Mouse (Mus musculus) heart, postnatal 14 days (tissue): ENCODE measurements around the gene Bmx. TPM values are rescaled to one million over a fixed set of nuclear protein-coding genes. Genes with fewer than 3 reads are reported as not detected.

Experiments used
- DNase-seq, 2 experiments: peaks; one replicate each; pipeline ENCODE4 v3.0.0; 2021 to 2022
- intact Hi-C: fragments of 180-260 bp; cut with DNase I; formaldehyde crosslinking; loops from one replicate; pipeline ENCODE4 v1.15.1; 2025
- long read RNA-seq, 2 experiments: library from polyadenylated mRNA; stranded (forward); transcript quantifications; one replicate each; pipeline ENCODE4 v2.0.0; 2021
- total RNA-seq, 2 experiments: library from RNA; stranded (reverse); gene quantifications; 2 replicates each; pipeline ENCODE4 v1.2.3; 2021

The Bmx gene
- total RNA-seq: 1 to 10 TPM; 2.3 to 2.5 TPM
- long read RNA-seq, experiment 1, partial matches to known transcripts: 3 of 5 reads
- long read RNA-seq, experiment 1, other reads (novel, unspliced or antisense): 0 of 5 reads
- long read RNA-seq, experiment 2, partial matches to known transcripts: 0 of 1 reads
- long read RNA-seq, experiment 2, other reads (novel, unspliced or antisense): 0 of 1 reads

DNA sequence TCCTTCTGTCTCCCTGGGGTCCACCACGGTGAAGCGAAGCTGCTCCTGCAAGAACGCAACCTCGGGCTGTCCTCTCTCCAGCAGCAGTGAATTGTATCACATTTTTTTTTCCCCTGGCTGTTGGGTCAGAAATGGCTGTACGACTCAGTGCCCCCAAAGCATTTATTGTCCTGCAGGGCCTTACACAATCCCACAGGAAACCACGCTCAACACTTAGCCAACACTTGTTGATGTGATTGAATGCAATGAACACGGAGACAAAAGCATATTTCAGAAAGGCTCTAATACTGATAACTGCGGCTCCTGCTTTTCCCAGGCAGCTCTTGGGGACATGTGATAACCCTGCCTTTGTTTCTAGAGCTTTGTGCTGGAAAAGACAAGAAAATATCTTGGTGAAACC lies at the start of gene Bmx:
Gene Bmx (minus strand): TSS at position 137 of the 400 bp plus-strand sequence.
- no peak for DNase-seq
- intact Hi-C loops: no loop called here

DNA sequence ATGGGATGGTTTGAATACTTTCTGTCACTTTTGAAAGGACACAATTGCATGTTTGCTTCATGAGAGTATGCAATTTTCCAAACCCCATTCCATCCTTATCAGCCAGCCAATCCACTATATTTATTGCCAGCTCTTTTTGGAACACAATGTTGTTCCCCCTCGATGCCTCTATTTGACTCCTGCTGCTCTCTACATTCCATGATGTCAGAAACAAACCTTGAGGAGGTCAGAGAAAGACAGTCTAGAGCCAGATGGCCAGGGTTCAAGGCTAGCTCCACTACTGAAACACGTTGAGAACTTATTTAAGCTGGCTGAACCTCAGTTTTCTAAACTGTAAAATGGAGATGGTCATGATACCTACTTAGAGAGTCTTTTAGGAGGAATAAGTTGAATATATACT lies 48.3 kb upstream of the Bmx start:
- intact Hi-C loops: no loop called here
- no peak for DNase-seq

GRCm38 (mm10) chrX:164291147-164291546 lies 33.2 kb upstream of the Bmx start:
- intact Hi-C loops: no loop called here

GRCm38 (mm10) chrX:164287077-164287476 lies 29.1 kb upstream of the Bmx start:
- intact Hi-C loops: loop anchor here (1.0 to 10.0 kb wide), 3 partner anchors 103 to 182 kb away; no protein-coding TSS in a partner anchor
- peak; percentile 4 to 35 for DNase-seq

More at GRCm38 (mm10) chrX:164291147-164291546, 33.2 kb upstream of the Bmx start:
- DNase-seq: peak in 1 of 2 experiments; percentile 3

- intact Hi-C loops: loop anchor here (10.0 kb wide), 1 partner anchor 179 kb away; no protein-coding TSS in a partner anchor
- DNase-seq: no peak
Measured at GRCm38 (mm10) chrX:164283808-164284207, 25.8 kb upstream of the Bmx start.

DNA sequence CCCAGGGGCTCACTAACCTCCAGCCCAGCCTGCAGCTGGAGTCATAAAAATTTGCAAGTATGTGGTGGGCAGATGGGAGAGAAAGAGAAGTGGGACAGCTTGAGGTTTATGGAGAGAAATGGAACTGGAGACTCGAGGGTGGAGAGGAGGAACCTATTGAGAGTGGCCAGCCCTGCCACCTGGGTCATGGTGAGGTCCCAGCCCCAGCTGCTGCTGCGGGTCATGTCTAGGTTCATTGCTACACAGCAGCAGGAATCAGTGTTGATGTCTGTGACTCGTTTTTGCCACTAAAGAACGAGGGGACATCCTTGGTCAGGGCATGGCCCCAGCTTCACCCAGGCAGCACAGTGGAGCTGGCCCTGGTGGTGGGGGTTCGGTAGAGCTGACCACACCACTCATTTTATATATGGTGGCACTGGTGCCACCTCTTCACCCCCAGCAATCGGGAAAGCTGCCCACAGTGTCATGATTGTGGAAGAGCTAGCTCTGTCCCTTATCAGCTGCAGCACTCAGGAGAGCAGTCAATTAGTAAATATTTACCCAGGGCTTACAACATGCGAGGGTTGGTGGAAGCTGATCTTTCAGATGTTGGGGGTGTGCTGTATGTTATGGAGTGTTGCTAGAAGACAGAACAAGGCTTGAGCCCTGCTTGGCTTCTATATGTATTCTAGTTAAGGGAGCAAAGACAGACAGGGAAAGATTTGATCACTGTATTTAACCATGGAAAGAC lies 23.1 kb upstream of the Bmx start:
- no peak for DNase-seq
- intact Hi-C loops: loop anchor here (10.0 kb wide), 1 partner anchor 176 kb away; no protein-coding TSS in a partner anchor

- intact Hi-C loops: no loop called here
- peak in 1 of 2 experiments; percentile 14 for DNase-seq
Measured at GRCm38 (mm10) chrX:164275536-164275935, 17.5 kb upstream of the Bmx start.

GRCm38 (mm10) chrX:164270603-164271002 lies 12.6 kb upstream of the Bmx start:
- no peak for DNase-seq
- intact Hi-C loops: no loop called here

DNA sequence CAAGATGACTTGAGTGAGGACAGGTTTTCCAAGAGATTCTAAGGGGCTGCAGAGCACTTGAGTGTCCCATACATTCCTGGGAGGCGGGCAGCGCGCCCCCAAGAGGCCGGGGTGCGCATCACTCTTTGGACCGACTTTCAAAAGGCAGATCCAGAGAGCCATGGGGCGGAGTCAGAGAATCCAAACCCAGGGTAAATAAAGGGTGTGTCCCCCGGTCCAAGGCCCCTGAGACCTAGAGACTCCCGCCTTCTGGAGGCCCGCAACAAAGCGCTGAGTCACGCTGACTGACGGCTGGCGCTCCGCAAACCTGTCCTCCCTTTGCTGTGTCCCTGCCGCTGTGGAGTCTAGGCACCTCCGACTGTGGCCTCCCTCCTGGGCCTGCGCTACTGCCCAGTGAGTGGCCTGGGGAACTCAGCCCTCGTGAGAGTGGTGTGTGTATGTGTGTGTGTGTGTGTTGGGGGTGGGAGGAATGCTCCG lies 11.3 kb upstream of the Bmx start, which contains the start of gene Pir:
Gene Pir (plus strand): TSS at position 87 of the 477 bp plus-strand sequence.
- intact Hi-C loops: no loop called here
- peak; percentile 32 to 55 for DNase-seq

DNA sequence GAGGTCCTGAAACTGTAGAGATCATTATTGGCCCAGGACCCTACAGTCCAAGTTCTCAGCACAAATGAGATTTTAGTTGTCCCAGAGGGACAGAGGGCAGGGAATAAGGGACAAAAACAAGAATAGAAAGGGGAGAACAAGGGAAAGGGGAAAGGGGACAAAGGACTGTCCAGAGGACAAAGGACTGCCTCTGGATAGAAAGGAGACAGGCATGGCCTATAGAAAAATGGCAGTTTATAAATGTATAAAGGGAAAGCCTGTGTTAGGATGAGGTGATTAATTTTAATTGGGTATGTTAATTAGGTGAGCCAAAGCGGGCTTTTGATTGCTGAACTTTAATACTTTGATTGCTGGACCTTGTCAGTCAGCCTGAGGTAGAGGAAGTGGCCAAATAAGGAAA lies 6.9 kb upstream of the Bmx start:
- DNase-seq: no peak
- intact Hi-C loops: no loop called here

DNA sequence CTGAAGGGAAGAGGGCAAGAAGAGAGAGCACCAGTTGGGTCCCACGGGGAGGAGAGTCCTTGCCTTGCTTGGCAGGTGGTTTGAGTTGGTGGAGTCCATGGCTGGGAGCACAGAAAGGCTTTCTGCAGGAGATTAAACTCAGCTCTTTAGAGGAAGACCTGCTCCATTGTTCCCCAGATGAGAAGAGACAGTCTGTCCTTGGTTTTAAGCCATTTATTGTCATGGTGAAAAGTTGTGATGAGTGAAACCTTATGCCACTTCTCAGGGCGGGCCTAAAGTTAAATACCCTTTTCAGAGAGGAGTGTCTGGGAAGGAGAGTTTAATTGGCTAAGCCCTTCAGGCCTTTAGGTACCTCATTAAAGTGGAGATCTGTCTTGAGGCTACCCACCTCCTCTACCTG lies 4.3 kb upstream of the Bmx start:
- DNase-seq: no peak

GRCm38 (mm10) chrX:164258662-164259061 lies 669 bp upstream of the Bmx start:
- no peak for DNase-seq
- intact Hi-C loops: no loop called here

More for the DNA sequence above, 4.3 kb upstream of the Bmx start:
- intact Hi-C loops: no loop called here

- intact Hi-C loops: no loop called here
Measured at GRCm38 (mm10) chrX:164256527-164256926, 1.5 kb downstream of the Bmx start.

GRCm38 (mm10) chrX:164246722-164247121 lies 11.3 kb downstream of the Bmx start:
- intact Hi-C loops: no loop called here
- DNase-seq: no peak

More at GRCm38 (mm10) chrX:164256527-164256926, 1.5 kb downstream of the Bmx start:
- no peak for DNase-seq

DNA sequence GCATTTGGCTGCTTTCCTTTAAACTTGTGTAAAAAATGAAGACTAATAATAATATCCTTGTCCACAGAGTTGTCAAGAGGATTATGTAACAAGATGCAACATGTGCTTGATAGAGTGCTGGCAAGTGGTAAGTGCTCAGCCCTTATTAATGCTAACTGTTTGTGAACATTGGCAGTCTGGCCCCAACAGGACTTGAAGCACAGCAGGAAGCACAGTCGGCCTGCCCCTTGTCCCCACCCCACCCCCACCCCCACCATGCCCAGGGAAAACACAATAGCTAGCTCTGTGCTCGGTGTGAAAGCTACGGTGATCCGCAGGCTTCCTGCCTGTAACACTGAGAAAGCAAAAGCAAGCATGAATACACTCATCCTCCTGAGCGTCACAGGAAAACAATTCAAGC lies 12.3 kb downstream of the Bmx start:
- intact Hi-C loops: no loop called here

GRCm38 (mm10) chrX:164233380-164233779 lies 24.6 kb downstream of the Bmx start:
- intact Hi-C loops: no loop called here
- DNase-seq: no peak

More for the DNA sequence above, 12.3 kb downstream of the Bmx start:
- DNase-seq: no peak

DNA sequence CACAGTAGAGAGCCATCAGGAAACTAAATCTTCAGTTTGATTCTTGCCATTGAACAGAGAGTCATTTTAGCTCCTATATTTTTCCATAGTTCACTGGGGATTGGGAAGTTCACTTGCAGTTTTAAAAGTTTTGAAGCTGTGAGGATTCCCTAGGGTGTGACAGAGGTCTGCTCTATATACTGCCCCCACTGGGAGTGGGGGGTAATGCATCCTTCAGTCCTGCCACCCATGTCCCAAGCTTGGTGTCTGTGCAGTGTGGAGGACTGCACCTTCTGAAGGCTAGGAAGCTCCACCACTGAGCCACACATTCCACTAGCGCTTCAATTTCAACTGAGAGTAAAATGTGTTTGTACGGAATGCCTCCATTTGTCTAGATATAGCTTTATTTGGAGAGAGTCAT lies 36.0 kb downstream of the Bmx start:
- intact Hi-C loops: no loop called here
- DNase-seq: peak in 1 of 2 experiments; percentile 1

DNA sequence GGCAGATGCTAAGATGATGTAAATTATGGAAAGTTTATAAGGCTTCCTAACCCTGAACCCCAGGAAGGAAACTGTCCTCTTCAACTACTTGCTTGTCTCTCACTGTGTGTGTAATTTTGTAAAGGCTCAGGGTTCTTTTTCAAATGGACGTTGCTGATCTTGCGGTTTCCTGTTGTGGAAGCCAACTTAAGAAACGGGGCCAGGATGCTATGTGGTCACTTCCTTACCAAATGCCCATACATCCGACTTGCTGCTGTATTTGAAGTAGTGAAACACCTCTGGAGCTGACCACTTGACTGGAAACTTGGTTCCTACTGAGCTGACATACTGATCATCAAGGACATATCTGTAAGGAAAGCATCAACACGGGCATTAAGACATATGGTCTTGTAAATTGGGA lies 57.4 kb downstream of the Bmx start:
- intact Hi-C loops: no loop called here
- DNase-seq: no peak

DNA sequence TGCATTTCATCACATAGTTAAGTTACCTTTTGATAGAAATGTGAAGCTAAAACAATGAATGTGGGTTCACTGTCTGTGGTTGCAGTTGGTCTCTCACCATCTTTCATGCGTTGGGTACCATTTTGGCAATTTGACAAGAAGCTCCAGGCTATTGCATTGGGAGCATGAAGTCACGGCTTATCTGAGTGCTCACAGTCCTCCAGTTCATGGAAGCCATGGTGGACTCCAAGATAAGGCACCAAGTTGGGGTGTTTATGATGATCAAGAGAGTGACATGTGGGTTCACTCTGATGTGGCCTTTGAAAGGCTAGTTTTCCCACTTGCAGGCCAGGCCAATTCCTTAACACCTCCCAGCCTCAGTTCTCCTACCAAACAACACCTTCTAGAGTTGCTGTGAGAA lies 60.3 kb downstream of the Bmx start:
- no peak for DNase-seq
- intact Hi-C loops: no loop called here

GRCm38 (mm10) chrX:164189880-164190279 lies 68.1 kb downstream of the Bmx start:
- no peak for DNase-seq
- intact Hi-C loops: no loop called here

DNA sequence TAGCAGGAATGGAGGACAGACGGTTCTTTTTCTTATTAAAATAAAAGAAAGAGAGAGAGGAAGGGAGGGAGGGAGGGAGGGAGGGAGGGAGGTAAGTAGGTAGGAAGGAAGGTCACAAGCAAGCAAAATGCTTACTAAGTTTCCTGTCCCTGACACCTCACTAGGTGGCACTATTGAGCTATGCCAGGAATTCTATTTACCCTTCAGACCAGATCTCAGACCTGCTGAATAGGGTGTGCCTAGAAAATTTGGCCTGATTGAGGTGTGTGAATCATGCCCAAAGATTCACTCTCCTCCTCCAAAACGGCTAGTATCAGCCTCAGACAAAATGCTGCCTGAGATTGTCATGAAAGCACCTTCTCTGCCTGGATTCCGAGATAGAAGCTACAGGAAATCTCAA lies 74.1 kb downstream of the Bmx start:
- DNase-seq: peak; percentile 23 to 56
- intact Hi-C loops: loop anchor here (1.0 to 2.0 kb wide), 2 partner anchors 103 to 215 kb away; no protein-coding TSS in a partner anchor
